Mouse (Mus musculus) hindlimb bud, embryonic 11.5 days (tissue): ENCODE results near the gene March10.

Experiments used
- DNase-seq: peaks from one replicate; pipeline ENCODE4 v3.0.0-alpha.2; 2012; ENCODE audit warnings: low read depth, low spot score; ENCODE audit errors: extremely low spot score

Gene March10

GRCm38 (mm10) chr11:105467266-105467665 lies 10.7 kb upstream of the March10 start:
- no peak for DNase-seq

GRCm38 (mm10) chr11:105466756-105467155 lies 10.2 kb upstream of the March10 start:
- no peak for DNase-seq

GRCm38 (mm10) chr11:105465488-105465887 lies 9.0 kb upstream of the March10 start:
- DNase-seq: no peak

- no peak for DNase-seq
Measured at GRCm38 (mm10) chr11:105464430-105464967, 8.0 kb upstream of the March10 start.

GRCm38 (mm10) chr11:105459900-105460299 lies 3.4 kb upstream of the March10 start:
- DNase-seq: no peak

GRCm38 (mm10) chr11:105457041-105457440 lies 506 bp upstream of the March10 start:
- DNase-seq: no peak

- no peak for DNase-seq
Measured at GRCm38 (mm10) chr11:105455118-105455517, 1.4 kb downstream of the March10 start.

GRCm38 (mm10) chr11:105453084-105453483 lies 3.5 kb downstream of the March10 start:
- no peak for DNase-seq

- DNase-seq: no peak
Measured at GRCm38 (mm10) chr11:105452504-105452903, 4.0 kb downstream of the March10 start.

- DNase-seq: no peak
Measured at GRCm38 (mm10) chr11:105451553-105452135, 4.9 kb downstream of the March10 start.

GRCm38 (mm10) chr11:105449581-105450315 lies 6.8 kb downstream of the March10 start:
- DNase-seq: no peak

- no peak for DNase-seq
Measured at GRCm38 (mm10) chr11:105447661-105448060, 8.9 kb downstream of the March10 start.

GRCm38 (mm10) chr11:105446221-105446620 lies 10.3 kb downstream of the March10 start:
- no peak for DNase-seq

- no peak for DNase-seq
Measured at GRCm38 (mm10) chr11:105445741-105446140, 10.8 kb downstream of the March10 start.

- DNase-seq: no peak
Measured at GRCm38 (mm10) chr11:105444929-105445328, 11.6 kb downstream of the March10 start.

GRCm38 (mm10) chr11:105443505-105443904 lies 13.0 kb downstream of the March10 start:
- no peak for DNase-seq

GRCm38 (mm10) chr11:105439796-105440195 lies 16.7 kb downstream of the March10 start:
- DNase-seq: no peak

- DNase-seq: no peak
Measured at GRCm38 (mm10) chr11:105438907-105439306, 17.6 kb downstream of the March10 start.

- DNase-seq: no peak
Measured at GRCm38 (mm10) chr11:105426441-105426840, 30.1 kb downstream of the March10 start.

GRCm38 (mm10) chr11:105424643-105425042 lies 31.9 kb downstream of the March10 start:
- no peak for DNase-seq

- no peak for DNase-seq
Measured at GRCm38 (mm10) chr11:105420671-105421450, 35.7 kb downstream of the March10 start.

GRCm38 (mm10) chr11:105419946-105420345 lies 36.6 kb downstream of the March10 start:
- no peak for DNase-seq
